Mouse (Mus musculus): ENCODE measurements at regions not wholly inside any gene's neighbourhood (a gene's known extent, or its start where the extent isn't known, plus 50 kb on each side); places are given as distances from the start of the nearest gene placed in this dataset.

DNA sequence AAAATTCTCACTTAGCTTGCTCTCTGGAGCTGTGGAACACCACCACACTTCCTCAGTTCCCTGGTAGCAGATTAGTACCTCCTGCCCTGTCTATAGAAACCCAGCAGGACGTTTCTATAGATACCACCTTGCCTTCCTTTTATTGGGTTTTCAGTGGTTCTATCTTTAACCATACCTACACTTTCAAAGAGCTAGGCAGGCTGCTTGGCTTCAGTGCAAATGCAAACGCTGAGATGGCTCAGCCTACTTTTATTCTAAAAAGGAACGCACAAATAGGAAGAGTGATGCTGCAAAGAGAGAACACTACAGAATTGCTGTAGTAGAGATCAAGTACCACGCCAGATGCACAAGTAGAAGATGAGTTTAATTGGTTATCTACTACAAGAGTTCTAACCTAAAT, 120.9 kb upstream of the Ifne start:
- no peak for DNase-seq (ENCODE audit: low read depth)

DNA sequence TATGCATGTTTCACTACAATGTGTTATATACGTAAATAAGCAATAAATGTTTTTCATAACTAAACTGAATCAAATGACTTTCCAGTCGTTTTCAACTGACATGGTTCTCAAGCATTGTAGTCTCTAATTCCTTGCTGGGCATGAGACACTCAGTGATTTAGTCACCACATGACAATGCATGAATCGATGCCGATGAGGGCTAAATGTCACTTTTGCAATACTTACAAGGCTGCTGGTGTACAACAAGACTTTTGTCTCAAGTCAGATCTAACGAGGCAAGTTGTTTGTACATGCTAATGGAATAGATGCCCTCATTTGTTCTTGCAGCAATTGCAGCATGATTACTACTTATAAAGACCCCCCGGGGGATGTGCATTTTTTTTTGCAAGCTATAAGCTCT, 120.2 kb upstream of the Ifne start:
- DNase-seq (ENCODE audit: low read depth): no peak

DNA sequence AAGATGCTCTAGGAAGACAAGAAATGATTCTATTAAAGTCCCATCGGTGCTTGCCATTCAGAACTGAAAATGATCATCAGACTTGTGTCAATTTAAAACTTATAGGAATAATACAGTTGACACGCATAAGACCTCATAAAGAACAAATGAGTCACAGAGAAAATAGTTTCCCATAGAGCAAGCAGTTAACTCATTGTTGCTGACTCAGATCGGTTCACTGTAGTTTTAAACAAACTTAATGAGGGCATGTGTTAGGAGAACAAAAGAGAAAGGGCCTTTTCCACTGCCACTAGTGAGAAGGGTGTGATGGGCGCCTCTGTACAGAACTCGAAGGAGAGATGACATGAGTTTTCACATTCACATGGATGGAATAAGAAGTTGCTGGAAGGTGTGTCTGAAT, 118.3 kb upstream of the Ifne start:
- peak; percentile 27 for DNase-seq (ENCODE audit: low read depth)

DNA sequence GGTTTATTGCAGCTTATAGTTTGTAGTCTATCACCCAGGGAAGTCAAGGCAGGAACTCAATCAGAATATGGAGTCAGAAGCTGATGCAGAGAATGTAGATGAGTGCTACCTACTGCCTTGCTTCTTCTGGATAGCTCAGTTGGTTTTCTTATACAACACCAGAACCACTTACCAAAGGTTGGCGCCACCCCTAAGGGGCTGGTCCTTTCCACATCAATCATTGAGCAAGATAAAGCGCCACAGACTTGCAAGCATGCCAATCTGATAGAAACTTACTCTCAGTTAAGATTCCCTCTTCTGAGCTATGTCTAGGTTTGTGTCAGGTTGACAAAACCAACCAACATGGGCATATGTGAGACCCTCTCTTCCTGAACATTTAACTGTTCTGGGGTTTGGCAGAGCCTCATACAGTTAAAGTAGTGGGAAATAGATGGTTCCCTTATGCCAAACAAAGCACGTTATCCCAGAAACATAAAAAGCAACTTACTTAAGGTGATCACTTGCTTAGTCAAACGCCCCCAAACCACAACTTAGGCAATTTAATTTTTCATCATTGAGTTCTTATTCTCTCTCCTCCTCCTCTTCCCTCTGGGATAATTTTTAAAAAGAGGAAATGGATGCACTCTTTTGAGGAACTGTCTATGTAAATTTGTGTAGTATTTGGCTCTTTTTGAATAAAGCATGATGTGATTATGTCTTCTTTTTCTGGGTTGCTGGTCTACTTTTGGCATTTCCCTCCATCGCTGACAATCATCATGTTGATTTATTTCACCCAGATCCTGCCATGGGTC, 115.3 kb upstream of the Ifne start:
- DNase-seq (ENCODE audit: low read depth): no peak

DNA sequence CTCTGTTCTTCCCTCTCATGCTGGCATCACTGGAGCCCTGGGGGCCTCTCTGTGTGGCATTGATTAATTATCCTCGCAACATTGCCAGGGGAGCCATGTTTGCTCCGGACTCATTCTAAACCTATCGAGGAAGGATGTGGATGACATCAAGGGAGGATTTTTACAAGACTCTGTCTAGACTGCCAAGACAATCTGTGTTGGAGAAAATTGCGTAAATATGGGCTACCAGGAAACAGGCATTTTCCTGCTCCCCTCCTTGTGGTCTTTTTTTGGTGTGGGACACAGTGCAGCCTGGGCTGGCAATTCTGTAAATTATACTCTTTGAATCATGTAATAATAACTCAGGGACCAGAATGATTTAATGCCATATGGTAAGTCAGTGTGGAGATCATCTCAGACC, 114.5 kb upstream of the Ifne start:
- no peak for DNase-seq (ENCODE audit: low read depth)

DNA sequence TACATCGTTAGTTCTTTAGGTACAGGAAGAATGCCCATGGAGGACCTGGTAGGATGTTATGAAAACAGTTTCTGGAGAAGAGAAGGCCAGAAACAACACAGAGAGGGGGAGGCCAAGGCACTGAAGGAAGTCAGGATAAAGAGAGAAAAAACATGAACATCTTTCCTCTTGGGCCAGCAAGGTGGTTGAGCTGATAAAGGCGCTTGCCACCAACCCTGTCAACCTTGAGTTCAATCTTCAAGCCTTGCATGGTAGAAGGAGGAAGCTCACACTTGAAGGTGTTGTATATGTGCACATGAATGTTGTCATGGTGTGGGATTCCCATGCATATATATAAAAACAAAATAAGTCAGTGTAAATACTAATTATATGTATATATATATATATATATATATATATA, 112.5 kb upstream of the Ifne start:
- no peak for DNase-seq (ENCODE audit: low read depth)

DNA sequence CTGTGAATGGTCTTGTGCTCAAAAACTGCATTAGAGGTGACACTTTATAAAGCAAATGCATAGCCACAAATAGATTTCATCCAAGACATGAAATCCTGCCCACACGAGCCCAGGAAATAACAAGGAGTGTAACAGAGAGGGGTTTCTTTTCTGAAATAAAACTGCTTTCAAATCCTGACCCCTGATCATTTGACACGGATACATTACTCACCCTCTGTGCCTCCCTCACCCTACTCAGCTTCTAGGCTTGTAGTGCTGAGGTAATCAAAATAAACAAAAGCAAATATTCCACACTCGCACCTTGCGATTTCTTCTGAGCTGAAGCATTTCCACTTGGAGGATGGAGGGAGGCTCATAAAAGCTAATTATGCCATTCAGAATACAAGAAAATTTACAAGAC, 108.4 kb upstream of the Ifne start:
- no peak for DNase-seq (ENCODE audit: low read depth)

DNA sequence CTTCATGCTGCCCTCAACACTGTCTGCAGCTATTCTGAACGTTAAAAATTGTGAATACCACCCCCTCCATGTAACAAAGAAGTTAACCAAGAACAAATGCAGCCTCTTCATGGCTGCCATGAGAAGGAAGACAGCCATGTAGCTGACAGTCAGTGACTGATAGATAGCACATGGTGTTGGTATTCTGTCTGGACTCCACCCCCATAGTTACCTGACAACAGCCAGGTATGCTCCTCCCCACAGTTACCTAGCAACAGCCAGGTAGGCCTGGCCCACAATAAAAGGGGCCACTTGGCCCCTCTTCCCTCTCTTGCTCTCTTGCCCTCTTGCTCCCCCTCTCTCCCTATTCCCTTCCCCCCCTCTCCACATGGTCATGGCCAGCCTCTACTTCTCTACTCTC, 107.1 kb upstream of the Ifne start:
- no peak for DNase-seq (ENCODE audit: low read depth)

DNA sequence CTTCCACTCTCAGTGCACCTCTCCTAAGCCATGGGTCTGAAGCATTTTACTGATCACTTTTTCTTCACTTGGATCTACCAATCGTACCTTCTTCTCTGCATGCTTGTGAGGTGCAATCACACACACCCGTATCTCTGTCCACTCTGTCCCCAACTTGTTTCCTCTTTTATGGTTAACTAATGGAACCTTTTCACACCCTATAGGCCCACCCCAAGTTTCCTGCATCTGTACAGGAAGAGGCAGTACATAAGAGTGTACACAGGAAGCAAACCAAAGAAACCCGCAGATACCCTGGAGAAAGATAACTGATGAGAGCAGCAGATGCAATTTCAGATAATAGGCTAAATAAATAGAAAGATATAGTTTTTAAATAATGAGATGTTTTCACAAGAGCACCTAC, 102.5 kb upstream of the Ifne start:
- DNase-seq (ENCODE audit: low read depth): peak; percentile 39

DNA sequence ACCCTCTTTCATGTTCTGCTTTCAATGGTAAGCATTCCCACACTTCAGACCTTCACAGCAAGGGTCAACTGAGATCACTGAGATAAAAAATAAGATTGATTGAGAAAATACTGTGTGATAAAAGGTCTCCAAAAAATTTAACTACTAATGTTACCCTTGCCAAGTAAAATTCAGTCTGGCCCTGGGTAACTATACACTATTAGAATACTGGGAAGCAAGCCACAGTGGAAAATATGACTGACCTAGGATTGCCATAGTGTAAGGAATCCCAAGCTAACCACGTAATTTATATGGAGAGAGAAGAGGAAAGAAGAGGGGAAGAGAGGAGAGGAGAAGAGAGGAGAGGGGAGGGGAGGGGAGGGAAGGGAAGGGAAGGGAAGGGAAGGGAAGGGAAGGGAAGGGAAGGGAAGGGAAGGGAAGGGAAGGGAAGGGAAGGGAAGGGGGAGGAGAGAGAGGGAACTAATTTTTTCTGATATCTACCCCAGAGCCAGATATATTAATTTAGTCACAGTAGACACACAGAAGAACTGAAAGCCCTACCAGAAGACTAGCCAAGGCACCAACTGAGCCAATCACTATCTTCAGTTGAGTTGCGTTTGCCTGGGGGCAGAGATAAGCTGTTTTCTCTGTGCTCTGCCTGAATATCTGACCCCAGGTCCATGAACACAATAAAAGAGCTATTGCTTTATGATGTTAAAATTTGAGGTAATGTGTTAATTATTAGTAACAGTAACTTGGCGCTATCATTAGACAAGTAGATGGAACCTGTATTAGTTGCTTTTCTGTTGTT, 97.3 kb upstream of the Ifne start:
- DNase-seq (ENCODE audit: low read depth): no peak

DNA sequence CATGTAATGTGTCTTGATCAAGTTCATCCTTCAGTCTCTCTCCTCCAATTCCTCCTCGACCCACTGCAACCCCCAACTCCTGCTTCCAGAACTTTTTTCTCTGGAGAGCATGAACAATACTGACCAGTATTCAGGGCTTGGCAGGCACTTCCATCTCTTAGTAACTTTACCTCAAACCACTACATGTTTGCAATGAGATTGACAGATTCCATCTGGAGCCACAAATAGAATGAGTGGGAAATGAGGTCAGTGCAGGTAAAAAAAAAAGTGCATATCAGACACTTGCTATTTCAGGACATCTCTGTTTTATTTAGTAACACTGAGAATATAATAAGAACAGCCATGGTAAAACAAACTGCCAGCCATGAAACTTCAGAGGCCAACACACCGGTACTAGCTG, 94.5 kb upstream of the Ifne start:
- no peak for DNase-seq (ENCODE audit: low read depth)

DNA sequence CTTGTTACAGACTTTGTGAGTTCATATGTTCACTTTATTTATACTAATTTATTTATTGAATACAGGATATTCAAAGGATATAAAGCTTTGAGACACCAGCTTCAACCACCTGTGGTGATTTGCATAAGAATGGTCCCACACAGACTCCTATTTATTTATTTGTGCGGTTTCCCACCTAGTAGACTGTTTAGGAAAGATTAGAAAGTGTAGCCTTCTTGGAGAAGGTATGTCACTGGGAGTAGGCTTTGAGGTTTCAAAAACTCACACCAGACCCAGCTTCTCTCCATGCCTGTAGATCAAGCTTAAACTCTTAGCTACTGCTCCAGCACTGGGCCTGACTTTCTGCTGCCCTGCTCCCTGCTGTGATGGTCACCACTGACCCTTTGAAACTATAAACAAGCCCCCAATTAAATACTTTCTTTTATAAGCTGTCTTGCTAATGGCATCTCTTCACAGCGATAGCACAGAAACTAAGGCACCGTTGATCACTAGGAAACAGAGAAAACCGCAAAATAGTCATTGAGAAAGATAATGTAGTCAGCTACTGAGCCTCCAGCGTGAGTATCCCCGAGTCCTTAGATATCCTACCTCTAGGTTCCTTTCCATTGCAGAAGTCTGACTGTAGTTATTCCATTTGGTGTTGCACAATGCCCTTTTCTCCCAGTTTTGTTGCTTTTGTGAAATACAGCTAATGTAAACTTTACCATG, 89.3 kb upstream of the Ifne start:
- DNase-seq (ENCODE audit: low read depth): peak; percentile 12

DNA sequence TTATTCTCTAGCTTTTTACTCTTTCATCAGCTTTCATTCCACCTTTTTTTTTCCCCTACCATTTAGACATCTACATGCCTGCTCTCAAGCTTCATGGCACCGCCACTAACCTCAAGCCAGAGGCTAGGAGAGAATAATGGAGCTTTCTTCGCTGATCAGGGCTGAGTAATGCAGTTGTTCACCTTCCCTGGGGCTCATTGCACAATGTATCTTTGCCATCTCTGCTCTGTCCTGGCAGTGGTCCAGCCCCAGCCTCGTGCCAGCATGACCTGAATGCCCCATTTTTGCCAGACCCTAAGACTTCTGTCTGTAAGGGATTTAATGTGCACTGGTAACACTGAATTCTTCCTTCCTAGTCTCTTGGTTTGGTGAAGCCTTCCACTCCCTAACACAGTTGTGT, 79.6 kb upstream of the Ifne start:
- DNase-seq (ENCODE audit: low read depth): no peak

DNA sequence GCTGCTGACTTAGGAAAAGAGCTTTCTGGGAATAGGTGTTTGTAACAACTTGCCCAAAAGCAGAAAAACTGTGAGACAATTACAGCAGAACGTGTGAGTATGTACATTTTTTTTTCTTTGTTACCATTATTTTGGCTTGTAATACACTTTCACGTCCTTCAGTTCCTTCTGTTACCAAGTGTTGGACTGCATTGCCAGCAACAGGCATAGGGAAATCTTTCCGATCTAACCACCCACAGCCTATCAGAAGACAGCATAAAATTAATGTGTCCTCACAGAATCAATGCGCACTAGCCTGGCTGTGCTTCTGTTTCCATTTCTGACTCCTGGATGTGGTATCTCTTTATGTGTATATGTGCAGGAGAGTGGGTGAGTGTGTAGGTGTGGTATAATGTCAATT, 76.6 kb upstream of the Ifne start:
- DNase-seq (ENCODE audit: low read depth): no peak

DNA sequence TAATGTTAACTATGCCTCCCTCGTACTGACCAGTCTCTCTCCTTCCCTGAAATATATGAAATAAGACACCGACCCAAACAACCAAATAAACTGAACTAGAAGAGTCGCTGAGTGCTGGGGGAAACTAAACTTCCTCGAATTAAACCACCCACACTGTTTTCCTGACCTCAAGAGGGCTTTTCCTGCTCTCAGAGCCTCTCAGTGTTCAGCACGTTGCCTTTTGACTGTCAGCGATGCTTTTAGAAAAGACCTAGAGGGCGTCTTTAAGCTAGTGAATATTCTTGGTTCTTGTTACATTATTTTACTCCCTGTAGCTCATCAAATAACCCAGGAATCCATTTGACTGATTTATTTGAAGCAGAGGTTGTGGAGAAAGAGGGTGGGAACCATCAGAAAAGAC, 76.2 kb upstream of the Ifne start:
- no peak for DNase-seq (ENCODE audit: low read depth)

DNA sequence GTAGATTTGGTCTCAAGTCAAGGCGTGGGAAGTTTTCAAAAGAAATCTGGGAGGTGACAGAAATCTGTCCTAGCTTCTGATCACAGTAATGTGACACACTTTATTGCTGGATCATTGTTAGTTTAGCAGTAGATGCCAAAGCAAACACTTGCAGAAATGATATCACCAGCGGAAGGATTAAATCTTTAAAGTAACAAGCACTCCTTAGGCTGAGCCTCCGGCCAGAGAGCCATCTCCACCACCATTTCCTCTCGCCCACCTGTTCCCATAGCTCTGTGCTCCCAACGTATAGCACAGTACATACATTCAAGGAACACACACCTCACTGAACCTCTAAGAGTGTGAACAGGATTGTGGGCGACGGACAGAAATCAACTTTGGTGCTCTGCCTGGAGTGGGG, 75.6 kb upstream of the Ifne start:
- DNase-seq (ENCODE audit: low read depth): no peak

DNA sequence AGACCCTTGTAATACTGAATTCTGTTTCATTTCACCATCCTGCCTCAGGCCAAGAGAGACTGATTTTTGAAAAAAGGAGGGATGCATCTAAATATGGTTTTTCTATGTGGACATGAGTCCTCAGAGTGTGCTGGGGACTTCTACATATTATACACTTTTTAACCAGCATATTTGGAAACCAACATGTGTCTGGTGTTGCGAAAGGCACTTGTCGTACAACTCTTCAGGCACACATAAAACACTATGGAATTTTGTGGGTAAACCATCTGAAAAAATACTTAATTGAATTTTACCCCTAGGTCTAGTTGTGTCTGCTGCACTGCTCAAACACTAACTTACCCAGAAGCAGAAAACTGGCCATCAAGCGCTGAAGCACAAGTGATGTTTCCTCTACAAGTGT, 74.0 kb upstream of the Ifne start:
- no peak for DNase-seq (ENCODE audit: low read depth)

DNA sequence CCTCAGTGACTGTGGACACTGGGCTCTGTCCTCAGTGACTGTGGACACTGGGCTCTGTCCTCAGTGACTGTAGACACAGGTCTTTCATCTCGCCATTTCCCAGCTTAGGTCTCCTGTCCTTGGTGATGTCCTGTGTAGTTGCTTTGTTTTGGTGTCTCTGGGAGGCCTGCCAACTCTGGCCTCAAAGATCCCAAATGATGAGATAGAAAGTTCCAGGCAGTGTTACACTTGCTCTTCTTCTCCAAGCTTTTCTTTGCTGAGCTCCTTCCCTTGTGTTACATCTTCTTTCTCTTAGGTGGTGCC, 71.0 kb upstream of the Ifne start:
- no peak for DNase-seq (ENCODE audit: low read depth)

DNA sequence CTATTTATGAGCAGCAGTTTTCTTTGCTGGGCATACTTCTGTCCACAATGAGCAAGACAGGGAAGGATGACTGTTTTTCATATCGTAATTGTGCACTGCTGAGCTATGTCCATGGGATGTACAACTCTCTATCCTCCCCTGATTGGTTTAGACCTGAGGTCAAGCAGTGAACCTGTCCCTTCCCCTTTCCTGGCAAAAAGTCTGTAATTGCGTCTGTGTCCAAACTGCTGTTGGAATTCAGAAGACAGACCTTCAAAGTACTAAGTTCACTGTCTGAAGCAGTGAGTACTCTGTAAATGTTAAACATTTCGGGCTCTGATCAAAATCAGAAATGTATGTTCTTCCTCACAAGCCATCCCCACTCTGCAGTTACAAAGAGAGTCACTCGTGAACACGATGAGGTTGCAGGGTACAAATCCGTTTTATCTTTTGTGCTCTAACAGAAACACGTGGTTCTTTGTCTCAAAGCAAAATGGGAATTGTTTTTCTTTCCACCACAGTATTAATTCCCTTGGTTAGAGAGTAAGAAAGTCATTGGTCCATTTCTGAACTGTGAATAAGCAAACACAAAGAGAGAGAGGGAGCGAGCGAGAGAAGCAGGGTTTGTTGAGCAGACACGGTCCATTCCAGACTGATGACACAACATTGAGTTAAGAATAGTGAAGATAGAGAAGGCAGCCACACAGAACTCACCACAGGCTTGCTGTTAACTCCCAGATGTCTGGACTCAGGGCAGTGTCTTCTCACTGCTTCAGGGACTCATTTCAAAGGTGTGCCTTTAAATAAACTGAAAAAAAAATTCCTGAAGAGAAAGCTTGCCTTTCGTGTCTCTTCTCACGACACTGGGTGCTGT, 70.4 kb upstream of the Ifne start:
- no peak for DNase-seq (ENCODE audit: low read depth)

DNA sequence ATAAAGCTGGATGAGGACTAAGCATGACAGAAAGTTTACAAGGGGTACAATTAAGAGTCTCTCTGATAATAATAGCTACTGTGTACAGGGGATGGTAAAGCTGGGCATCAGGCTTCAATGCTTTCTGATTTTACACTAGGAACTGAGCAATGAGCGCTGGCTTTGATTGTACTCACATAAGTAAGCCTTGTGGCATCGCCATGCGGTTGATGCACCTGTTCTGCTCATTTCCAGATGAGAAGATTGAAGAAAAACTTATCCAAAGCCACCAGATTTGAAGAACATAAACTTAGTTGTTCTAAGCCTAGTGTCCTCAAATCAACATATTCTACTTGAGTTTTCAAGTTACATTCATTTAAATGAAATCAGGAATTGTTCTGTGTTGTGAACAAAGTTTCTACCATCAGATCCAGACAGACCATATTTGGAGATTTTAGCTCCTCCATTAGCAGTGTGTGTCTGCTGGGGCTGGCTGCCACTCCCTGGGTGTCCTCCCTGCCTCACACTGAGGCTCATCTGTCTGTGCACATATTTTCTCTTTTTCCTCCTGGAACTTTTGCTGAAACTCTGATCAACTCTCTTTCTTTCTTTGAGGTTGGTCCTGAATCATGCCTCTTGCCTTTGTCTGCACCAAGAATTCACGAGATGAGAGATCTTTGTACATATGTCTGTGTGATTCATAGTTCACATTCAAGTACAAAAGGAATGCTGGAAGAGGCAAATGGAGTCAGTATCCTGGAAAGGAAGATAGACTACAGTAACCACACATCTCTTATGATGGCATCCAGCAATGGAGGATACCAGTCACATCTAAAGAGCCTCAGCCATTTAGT, 68.2 kb upstream of the Ifne start:
- no peak for DNase-seq (ENCODE audit: low read depth)

DNA sequence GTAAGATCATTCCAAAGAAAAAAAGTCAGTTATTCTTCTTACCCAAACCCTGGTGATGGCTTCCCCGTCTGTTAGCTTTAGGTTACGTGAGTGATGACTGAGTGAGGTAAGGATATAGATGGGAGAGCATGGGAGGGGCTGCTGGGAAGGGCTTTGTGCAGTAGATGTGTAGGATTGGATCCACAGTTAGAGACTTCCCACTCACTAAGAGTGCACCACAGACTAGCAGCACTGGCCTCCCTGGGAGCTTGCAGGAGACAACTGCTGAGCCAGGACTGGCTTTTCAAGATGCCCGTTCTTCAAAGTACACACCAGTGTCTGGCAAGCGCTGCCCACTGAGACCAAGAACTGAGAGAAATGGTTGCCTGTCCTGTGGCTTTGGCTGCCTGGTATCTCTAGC, 62.0 kb upstream of the Ifne start:
- DNase-seq (ENCODE audit: low read depth): no peak

DNA sequence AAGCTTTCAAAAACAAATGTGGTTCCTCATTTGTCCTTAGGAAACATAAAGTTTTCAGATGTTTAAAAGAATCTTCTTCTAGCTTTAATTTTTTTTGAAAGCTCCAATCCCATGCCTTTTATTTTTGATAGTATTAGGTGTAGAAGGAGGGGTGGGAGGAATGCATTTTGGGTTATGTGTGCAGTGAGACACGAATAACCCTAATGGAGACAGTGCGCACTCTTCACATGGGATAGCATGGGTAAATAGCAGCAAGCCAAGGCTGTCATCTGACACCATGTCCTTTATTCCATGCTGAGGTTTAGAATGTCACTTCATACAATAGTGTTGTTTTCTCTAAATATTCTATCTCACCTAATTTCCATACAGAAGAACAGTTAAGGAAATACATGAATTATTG, 60.7 kb upstream of the Ifne start:
- no peak for DNase-seq (ENCODE audit: low read depth)
